Mouse (Mus musculus) Patski (cell line): ENCODE measurements around the gene Strip1. TPM values are rescaled to one million over a fixed set of nuclear protein-coding genes. Genes with fewer than 3 reads are reported as not detected.

Source experiments
- ATAC-seq: fragments of 100-300 bp; one replicate; pipeline ENCODE4 v1.8.0; 2021
- CTCF ChIA-PET: fragments of 350-600 bp; sonication (Branson Sonifier 250); formaldehyde crosslinking; loops from one replicate; lab custom pipeline; 2022; ENCODE audit warnings: inconsistent platforms; lab: Charles Lee
- POLR2A ChIA-PET: fragments of 350-600 bp; sonication (Branson Sonifier 250); formaldehyde crosslinking; loops from one replicate; lab custom pipeline; 2022; ENCODE audit warnings: antibody characterized with exemption, inconsistent platforms; lab: Charles Lee
- DNase-seq: peaks from one replicate; pipeline ENCODE4 v3.0.0-alpha.2; 2011; ENCODE audit warnings: low read depth, low spot score
- H3K27me3 ChIP-seq: fragments of 371-371 bp; one replicate; pipeline ENCODE4 v1.5.1; 2021
- CTCF ChIP-seq: fragments of 100-300 bp; IDR thresholded peaks from one replicate; pipeline ENCODE4 v1.5.1; 2021
- in situ Hi-C: fragments of 300-500 bp; cut with MboI; formaldehyde crosslinking; loops from 3 replicates; pipeline ENCODE4 v1.11.1; 2018; ENCODE audit warnings: low pct_unique_long_range_greater_than_20kb, mixed read lengths
- polyA plus RNA-seq: library from polyadenylated mRNA; unstranded; gene quantifications from one replicate; pipeline ENCODE4 v1.2.3, GENCODE M21; 2021

Gene Strip1
- polyA plus RNA-seq, 1 experiment from 2014 or later = 84.5 TPM

DNA sequence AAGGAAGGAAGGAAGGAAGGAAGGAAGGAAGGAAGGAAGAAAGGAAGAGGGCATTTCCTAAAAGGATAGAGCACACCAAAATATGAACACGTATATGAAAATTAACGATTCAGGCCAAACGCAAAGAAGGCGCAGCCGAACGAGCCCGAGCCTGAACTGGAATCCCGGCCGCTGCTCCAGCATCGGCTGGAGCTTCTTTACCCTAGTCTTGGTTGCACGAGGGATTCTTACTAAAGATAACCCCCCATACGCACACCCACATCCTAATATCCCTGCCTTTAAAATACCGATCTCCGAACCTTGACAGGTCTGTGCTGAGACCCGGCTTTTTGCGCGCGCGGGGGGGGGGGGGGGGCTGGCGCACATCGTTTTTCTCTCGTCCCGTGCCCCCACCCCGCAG is 34.4 kb downstream of the Strip1 start:
- DNase-seq (no peak), ATAC-seq (no peak)
- H3K27me3 ChIP-seq = no peaks in the 10 kb centered on the region
- CTCF ChIA-PET = interaction anchor here (1.4 to 1.6 kb wide), 2 partner anchors 12 to 38 kb away, joined by 3 to 13 read pairs; no protein-coding TSS in a partner anchor
- POLR2A ChIA-PET = no interaction called here
- in situ Hi-C loops = no loop called here
- no peak for TF ChIP-seq CTCF

DNA sequence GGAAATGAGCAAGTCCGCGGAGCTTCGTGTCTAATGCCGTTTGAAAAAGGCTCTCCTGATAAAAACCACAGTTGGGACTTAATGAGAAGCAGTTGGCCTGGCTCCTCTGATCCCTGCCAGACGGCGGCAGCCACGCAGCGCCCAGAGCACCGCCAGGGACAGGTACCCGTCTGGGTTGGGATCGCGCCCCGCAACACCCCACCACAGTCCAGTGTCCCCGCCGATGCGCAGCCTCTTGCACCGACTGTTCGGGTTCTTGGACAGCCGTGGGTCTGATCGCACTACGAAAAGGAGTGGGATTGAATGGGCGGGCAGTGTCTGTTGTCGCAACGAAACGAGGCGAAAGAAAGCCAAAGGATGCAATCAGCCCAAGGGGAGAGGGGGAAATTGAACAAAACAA is 34.9 kb downstream of the Strip1 start:
- ATAC-seq (no peak), DNase-seq (no peak)
- in situ Hi-C loops = no loop called here
- POLR2A ChIA-PET = no interaction called here
- TF ChIP-seq CTCF = no peak
- CTCF ChIA-PET = no interaction called here
- H3K27me3 ChIP-seq = no peaks in the 10 kb centered on the region

DNA sequence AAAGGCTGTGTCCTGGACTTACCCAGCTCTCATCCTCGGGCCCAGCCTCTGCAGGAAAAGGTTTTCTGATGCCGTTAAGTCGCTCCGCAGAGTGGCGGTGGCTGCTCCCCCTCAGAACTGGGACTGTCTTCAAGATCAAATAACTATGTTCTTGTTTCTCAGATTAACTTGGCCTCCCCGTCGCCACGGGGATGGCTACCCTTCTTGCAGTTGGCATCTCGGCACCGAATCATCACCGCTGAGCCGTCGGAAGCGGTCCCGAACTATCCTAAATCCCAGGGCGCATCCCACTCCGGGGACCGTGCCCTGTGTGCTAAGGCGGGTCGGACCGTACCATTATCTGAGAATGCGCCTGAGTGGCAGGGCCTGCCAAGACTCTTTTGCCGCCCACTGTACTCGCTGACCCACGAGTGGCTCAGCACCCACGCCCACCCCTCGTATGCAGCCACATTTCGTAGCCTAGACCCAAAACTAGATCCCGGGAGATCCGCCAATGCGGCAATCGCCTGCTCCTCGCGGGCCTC is 35.5 kb downstream of the Strip1 start:
- no peak for ATAC-seq
- in situ Hi-C loops = no loop called here
- no peaks in the 10 kb centered on the region for H3K27me3 ChIP-seq
- no peak for TF ChIP-seq CTCF
- CTCF ChIA-PET = no interaction called here
- no peak for DNase-seq
- POLR2A ChIA-PET = no interaction called here

DNA sequence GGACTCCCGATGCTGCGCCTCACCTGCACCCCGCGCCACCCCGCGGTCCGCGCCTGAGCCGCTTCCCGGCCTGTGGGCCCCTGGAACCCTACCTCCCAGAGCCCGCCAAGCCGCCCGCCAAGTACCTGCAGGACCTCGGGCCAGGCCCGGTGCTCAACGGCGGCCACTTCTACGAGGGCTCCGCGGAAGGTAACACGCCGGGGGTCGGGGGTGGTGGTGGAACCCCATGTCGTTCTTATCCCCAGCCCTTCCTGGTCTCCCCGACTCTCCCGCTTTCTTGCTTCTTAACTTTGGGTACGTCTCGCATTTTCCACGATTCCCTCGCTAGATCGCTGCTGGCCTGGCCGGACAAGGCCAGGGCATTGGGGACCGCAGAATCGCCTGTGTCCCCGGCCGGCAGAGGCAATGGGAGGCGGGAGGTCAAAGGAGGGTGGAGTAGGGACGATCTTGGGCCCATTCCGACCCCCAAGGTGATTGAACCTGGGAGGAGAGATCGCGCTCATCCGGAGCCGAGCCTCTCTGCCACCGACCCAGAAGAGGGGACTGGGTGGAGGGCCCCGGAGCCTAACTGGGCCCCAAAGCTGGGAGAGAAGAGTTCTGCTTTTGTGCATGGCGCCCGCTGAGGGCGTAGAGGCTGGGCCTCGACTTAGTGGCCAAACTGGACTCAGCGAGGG is 36.1 kb downstream of the Strip1 start:
- in situ Hi-C loops = no loop called here
- no peak for TF ChIP-seq CTCF
- ChIA-PET CTCF (interaction anchor here (2.3 kb wide), 1 partner anchor 15 kb away, joined by 16 read pairs; no protein-coding TSS in a partner anchor), POLR2A (no interaction called here)
- DNase-seq (no peak), ATAC-seq (no peak)
- H3K27me3 ChIP-seq = no peaks in the 10 kb centered on the region

DNA sequence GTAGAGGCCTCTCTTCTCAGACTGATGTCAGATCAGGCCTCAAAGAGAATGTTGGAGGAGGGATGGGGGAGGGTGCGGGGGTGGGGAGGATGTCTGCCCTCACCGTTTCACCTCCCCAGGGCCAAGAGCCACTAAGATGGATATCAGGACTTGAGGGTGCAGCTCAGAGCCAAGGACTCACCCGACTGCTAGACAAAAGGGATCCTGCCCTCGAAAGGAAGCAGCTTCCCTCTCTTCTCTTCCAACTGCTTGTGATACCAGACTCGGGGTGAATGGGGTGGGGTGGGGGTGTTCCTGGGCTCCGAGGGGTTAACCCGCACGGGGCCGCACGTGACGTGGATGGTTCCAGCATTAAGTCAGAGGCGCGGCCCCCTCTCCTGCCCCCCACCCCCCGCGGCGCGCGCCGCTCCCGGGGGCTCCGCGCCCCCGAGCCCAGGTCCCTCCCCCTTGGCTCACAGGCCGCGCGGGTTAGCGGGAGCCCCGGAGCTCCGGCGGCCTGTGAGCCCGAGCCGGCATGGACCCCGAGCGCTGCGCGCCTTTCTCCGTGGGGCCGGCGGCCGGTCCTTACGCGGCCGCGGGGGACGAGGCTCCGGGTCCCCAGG is 36.7 kb downstream of the Strip1 start, which contains the start of gene Alx3:
TSS of gene Alx3 (plus strand) at position 370 of the 602 bp plus-strand sequence.
- DNase-seq = no peak
- no peaks in the 10 kb centered on the region for H3K27me3 ChIP-seq
- POLR2A ChIA-PET = no interaction called here
- in situ Hi-C loops = no loop called here
- CTCF ChIA-PET = interaction anchor here (0.7 to 2.3 kb wide), 5 partner anchors 11 to 45 kb away, joined by 3 to 16 read pairs (median 4); no protein-coding TSS in a partner anchor
- ATAC-seq = no peak
- TF ChIP-seq CTCF = no peak

DNA sequence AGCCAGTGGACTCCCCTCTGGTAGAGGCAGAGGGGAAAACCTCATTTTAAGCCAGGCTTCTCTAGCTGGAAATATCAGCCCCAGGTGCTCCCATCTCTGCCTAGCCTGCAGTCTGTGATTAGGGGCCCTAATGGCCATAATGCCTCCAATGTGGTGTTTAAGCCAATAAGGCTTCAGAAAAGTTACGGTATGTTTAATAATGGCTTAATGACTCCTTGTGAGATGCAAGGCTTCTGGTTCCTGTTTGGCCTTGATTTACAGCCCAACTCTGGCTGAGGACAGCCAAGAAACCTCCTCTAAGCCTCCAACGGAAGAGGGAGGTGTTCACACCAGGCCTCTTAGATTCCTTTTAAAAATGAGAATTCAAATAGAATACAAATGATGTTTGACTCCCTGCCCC is 37.9 kb downstream of the Strip1 start:
- no peak for TF ChIP-seq CTCF
- in situ Hi-C loops = no loop called here
- ChIA-PET POLR2A (no interaction called here), CTCF (interaction anchor here (0.9 to 2.3 kb wide), 4 partner anchors 10 to 35 kb away, joined by 3 to 16 read pairs (median 5); no protein-coding TSS in a partner anchor)
- DNase-seq (no peak), ATAC-seq (no peak)
- no peaks in the 10 kb centered on the region for H3K27me3 ChIP-seq

DNA sequence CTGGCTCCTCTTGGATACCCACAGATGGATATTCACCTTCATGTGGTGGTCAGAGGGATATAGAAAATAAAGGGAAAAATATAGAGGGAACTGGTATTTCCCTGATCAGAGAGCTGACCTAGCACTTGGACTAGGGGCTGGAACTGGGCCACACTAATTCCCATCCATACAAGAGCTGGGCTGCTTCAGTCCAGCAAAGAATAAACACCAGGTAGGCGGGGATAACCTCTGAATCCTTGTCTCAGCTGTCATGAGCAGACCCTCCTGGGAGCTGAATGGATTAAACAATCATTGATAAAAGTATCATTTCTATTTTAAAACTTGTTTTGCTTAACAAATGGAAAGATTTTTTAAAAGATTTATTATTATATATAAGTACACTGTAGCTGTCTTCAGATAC is 39.9 kb downstream of the Strip1 start:
- ATAC-seq (no peak), DNase-seq (no peak)
- TF ChIP-seq CTCF = no peak
- in situ Hi-C loops = no loop called here
- ChIA-PET POLR2A (interaction anchor here (0.5 kb wide), 1 partner anchor 11 kb away, joined by 4 read pairs; no protein-coding TSS in a partner anchor), CTCF (interaction anchor here (1.2 to 1.6 kb wide), 3 partner anchors 11 to 33 kb away, joined by 3 to 4 read pairs (median 3); no protein-coding TSS in a partner anchor)
- H3K27me3 ChIP-seq = no peaks in the 10 kb centered on the region

DNA sequence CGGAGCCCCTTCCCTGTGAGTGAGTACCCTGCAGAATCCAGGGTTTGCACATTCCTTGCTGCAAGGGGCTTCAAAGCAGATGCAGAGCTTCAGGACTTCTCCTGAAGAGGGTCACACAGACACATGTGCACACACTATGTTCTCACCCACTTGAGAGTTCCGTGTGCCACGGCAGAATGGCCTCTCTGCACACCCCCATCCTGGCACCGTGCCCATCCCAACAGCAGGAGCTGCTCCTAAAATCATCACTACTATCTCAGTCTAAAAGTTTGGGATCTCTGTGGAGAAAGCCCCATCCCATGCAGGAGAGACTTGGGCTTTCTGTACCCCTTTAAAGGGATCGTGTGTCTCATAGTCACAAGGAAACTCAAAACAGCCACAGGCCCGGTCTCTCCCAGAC is 45.0 kb downstream of the Strip1 start:
- in situ Hi-C loops = no loop called here
- no peak for TF ChIP-seq CTCF
- ChIA-PET POLR2A (no interaction called here), CTCF (interaction anchor here (1.2 to 2.5 kb wide), 3 partner anchors 14 to 27 kb away, joined by 3 to 14 read pairs (median 4); no protein-coding TSS in a partner anchor)
- H3K27me3 ChIP-seq = peaks cover 12% of the 10 kb centered on the region
- DNase-seq (no peak), ATAC-seq (no peak)

DNA sequence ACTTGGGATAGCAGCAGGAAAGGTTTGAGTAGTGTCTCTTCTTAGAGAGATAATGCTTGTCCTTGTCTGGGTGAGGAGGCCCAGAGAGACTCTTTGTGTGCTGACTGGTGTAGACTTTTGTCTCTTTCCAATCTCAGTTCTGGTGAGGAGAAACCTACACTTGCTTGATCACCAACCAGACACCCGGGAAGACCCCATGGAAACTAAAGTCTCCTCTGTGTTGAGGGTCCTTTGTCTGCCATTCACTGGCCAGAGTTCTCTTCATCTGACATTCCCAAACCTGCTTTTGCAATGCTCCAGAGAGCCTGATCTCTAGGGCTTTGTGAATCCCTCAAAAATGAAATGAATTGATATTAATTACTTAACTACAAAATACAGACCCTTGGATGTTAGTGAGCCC is 47.6 kb downstream of the Strip1 start:
- ChIA-PET CTCF (interaction anchor here (1.1 to 2.2 kb wide), 2 partner anchors 9 to 25 kb away, joined by 3 to 8 read pairs; no protein-coding TSS in a partner anchor), POLR2A (no interaction called here)
- no peak for TF ChIP-seq CTCF
- ATAC-seq (no peak), DNase-seq (no peak)
- H3K27me3 ChIP-seq = peaks cover 17% of the 10 kb centered on the region
- in situ Hi-C loops = no loop called here

DNA sequence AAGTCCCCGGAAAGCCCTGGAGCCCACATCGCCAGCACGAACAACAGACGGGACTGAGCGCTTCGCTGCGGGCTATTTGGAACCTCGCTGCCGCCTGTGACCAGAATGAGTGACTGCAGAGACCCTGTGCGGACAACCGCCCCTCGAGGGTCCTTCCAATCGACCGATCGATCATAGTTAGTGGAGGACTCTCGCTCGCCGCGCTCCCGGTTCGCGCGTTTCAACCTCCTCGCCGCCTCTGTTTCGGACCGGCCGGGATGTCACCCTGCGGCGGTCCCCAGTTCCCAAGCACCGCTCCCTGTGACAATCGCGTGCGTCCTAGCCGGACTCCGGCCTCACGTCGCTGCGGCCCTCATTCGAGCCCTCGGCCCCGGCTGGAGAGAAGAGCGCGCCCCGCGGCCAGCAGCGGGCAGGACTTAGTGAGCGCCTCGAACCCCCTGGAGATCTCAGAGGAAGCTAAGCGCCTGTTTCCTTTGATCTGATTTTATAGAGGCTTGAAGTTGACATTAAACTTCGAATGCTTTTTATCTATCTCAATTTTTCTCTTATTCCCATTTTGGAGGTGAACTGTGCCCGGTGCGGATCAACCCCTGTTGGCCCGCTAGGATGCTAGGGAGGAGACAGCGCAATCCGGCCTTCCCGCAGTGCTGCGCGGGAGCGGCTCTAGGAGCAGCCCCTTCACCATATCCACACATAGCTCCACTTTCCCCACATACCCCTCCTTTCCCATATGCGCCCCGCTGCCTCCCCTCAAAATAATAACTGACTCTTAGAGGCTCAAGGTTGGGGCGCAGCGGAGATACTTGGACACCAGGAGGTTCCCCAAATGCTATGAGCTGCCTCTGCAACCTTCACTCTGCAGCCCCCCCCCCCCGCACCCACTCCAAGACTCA is 48.4 kb downstream of the Strip1 start:
- DNase-seq = no peak
- ChIA-PET POLR2A (no interaction called here), CTCF (interaction anchor here (1.1 kb wide), 1 partner anchor 8 kb away, joined by 3 read pairs; no protein-coding TSS in a partner anchor)
- no peak for TF ChIP-seq CTCF
- in situ Hi-C loops = no loop called here
- peaks cover 17% of the 10 kb centered on the region for H3K27me3 ChIP-seq
- ATAC-seq = no peak
